In genomic region chr2:92432299-92433295, GRCm38 (mm10) we compare ENCODE assay signal across 8 mouse cellular contexts. TPM values are rescaled to one million over a fixed set of nuclear protein-coding genes. Genes with fewer than 3 reads are reported as not detected.
DNase-seq lines count a peak whose midpoint lies in the region; ATAC-seq and TF ChIP-seq lines count a peak whose summit lies in the region.

No protein-coding gene starts in this region.

- peak; percentile 18 for DNase-seq in brain, embryonic 14.5 days (ENCODE audit: low read depth)
- peak; percentile 66 to 70 for DNase-seq in heart, adult 2 months
- DNase-seq in kidney, adult 2 months, result peak; percentile 92
- peak; percentile 74 for DNase-seq in lung, adult 2 months
- DNase-seq in stomach, postnatal 0 days (ENCODE audit: low spot score), result peak; percentile 86
- DNase-seq in right cerebral cortex, postnatal 25 days, result no peak

- peak overlapping the region; percentile 98 for H3K9ac ChIP-seq in heart, adult 2 months (ENCODE audit: low read depth, low read length)
- H3K9ac ChIP-seq in stomach, postnatal 0 days (ENCODE audit: low read length), result peak overlapping the region; percentile 93

- peak overlapping the region; percentile 95 for H3K4me3 ChIP-seq in erythroblast, embryonic 14.5 days (replicated peaks)
- peak overlapping the region; percentile 89 for H3K4me3 ChIP-seq in heart, adult 2 months
- H3K4me3 ChIP-seq in kidney, adult 2 months (ENCODE audit: insufficient read depth, low read depth, low read length), result peak overlapping the region; percentile 91
- peak overlapping the region; percentile 97 for H3K4me3 ChIP-seq in lung, adult 2 months (replicated peaks; ENCODE audit: extremely low read depth, low read depth, low read length)
- H3K4me3 ChIP-seq in stomach, postnatal 0 days (ENCODE audit: low read depth, low read length), result peak overlapping the region; percentile 90

- intact Hi-C loops in heart, adult 2 months (cut with DNase I), result loop anchor here (5.0 kb wide), 1 partner anchor 250 kb away; no protein-coding TSS in a partner anchor

- H3K79me2 ChIP-seq in heart, adult 2 months (replicated peaks; ENCODE audit: control insufficient read depth, insufficient read depth, low read length), result peaks cover 3% of the 10 kb centered on the region; the same call in 1 of the 2 replicates

- no peaks in the 10 kb centered on the region for H3K9me3 ChIP-seq in erythroblast, embryonic 14.5 days (ENCODE audit: control insufficient read depth, low read length)
- no peaks in the 10 kb centered on the region for H3K9me3 ChIP-seq in stomach, postnatal 0 days (ENCODE audit: control insufficient read depth, low read length)

- TF ChIP-seq CTCF in brain, embryonic 14.5 days (IDR thresholded peaks at IDR 0.05; ENCODE audit: borderline replicate concordance, extremely low read depth, insufficient read depth, insufficient read length), result no peak
- TF ChIP-seq CTCF in heart, adult 2 months (IDR thresholded peaks at IDR 0.05), result no peak
- no peak for TF ChIP-seq CTCF in kidney, adult 2 months (conservative IDR thresholded peaks at IDR 0.05; ENCODE audit: insufficient read depth, insufficient read length, low read depth, low read length)
- TF ChIP-seq CTCF in lung, adult 2 months (IDR thresholded peaks at IDR 0.05; ENCODE audit: insufficient read depth, low read length), result no peak
- no peak for TF ChIP-seq CTCF in stomach, postnatal 0 days (IDR thresholded peaks at IDR 0.05; ENCODE audit: low read depth)

- peak overlapping the region; percentile 80 for H3K4me2 ChIP-seq in stomach, postnatal 0 days (replicated peaks; ENCODE audit: low read depth)

- TF ChIP-seq POLR2A in brain, embryonic 14.5 days (IDR thresholded peaks at IDR 0.05; ENCODE audit: borderline replicate concordance, extremely low read depth, insufficient read depth, insufficient read length, poor library complexity, severe bottlenecking), result no peak
- TF ChIP-seq POLR2A in heart, adult 2 months (IDR thresholded peaks at IDR 0.05; ENCODE audit: insufficient read depth, low read depth, low read length), result no peak
- no peak for TF ChIP-seq POLR2A in kidney, adult 2 months (IDR thresholded peaks at IDR 0.05; ENCODE audit: low read depth, low read length)
- 0 out of 2 replicates have a peak, but pooled peaks have one; percentile 5 for TF ChIP-seq POLR2A in lung, adult 2 months (IDR thresholded peaks at IDR 0.05; ENCODE audit: borderline replicate concordance, extremely low read depth, low read depth, low read length)

- peaks cover 5% of the 10 kb centered on the region for H3K36me3 ChIP-seq in erythroblast, embryonic 14.5 days (ENCODE audit: control insufficient read depth)
- H3K36me3 ChIP-seq in heart, adult 2 months (ENCODE audit: control insufficient read depth, insufficient read depth, low read length), result peaks cover 10% of the 10 kb centered on the region
- no peaks in the 10 kb centered on the region for H3K36me3 ChIP-seq in kidney, adult 2 months (ENCODE audit: control insufficient read depth, insufficient read depth, low read length)
- H3K36me3 ChIP-seq in stomach, postnatal 0 days (ENCODE audit: control insufficient read depth, insufficient read depth, low read length), result no peaks in the 10 kb centered on the region

- no peaks in the 10 kb centered on the region for H3K27me3 ChIP-seq in erythroblast, embryonic 14.5 days (ENCODE audit: control insufficient read depth)
- no peaks in the 10 kb centered on the region for H3K27me3 ChIP-seq in heart, adult 2 months (ENCODE audit: control insufficient read depth, insufficient read depth, low read length)
- no peaks in the 10 kb centered on the region for H3K27me3 ChIP-seq in kidney, adult 2 months (replicated peaks; ENCODE audit: control insufficient read depth, insufficient read depth, low read length)
- H3K27me3 ChIP-seq in stomach, postnatal 0 days (ENCODE audit: control insufficient read depth, insufficient read depth, low read length), result no peaks in the 10 kb centered on the region

- H3K27ac ChIP-seq in heart, adult 2 months, result peak overlapping the region; percentile 85
- H3K27ac ChIP-seq in kidney, adult 2 months (ENCODE audit: insufficient read depth, low read depth, low read length), result peak overlapping the region; percentile 61
- peak overlapping the region; percentile 89 for H3K27ac ChIP-seq in stomach, postnatal 0 days (replicated peaks)

- H3K4me1 ChIP-seq in erythroblast, embryonic 14.5 days (ENCODE audit: control insufficient read depth), result peaks cover 68% of the 10 kb centered on the region
- H3K4me1 ChIP-seq in heart, adult 2 months (ENCODE audit: control insufficient read depth, insufficient read depth, low read length), result peaks cover 33% of the 10 kb centered on the region
- peaks cover 40% of the 10 kb centered on the region for H3K4me1 ChIP-seq in kidney, adult 2 months (ENCODE audit: control insufficient read depth, insufficient read depth, low read length)
- peaks cover 41% of the 10 kb centered on the region for H3K4me1 ChIP-seq in lung, adult 2 months (ENCODE audit: control insufficient read depth, insufficient read depth, low read length)
- peaks cover 27% of the 10 kb centered on the region for H3K4me1 ChIP-seq in stomach, postnatal 0 days (replicated peaks; ENCODE audit: control insufficient read depth, insufficient read depth)

- TF ChIP-seq EP300 in heart, adult 2 months (IDR thresholded peaks at IDR 0.05; ENCODE audit: insufficient read depth, low read depth, low read length), result no peak
- no peak for TF ChIP-seq EP300 in stomach, postnatal 0 days (optimal IDR thresholded peaks at IDR 0.05)

- 22% methylated on average over 17 of the region's 17 CpGs for WGBS in heart, adult 2 months
- 27% methylated on average over 17 of the region's 17 CpGs for WGBS in kidney, adult 2 months
- 18% methylated on average over 17 of the region's 17 CpGs for WGBS in lung, adult 2 months
- 23% methylated on average over 17 of the region's 17 CpGs for WGBS in stomach, postnatal 0 days

- ATAC-seq in erythroblast, adult 5-6 weeks (replicated peaks; ENCODE audit: low FRiP score, poor library complexity, severe bottlenecking), result no peak
- no peak for ATAC-seq in stomach, postnatal 0 days (ENCODE audit: low FRiP score, low TSS enrichment)

RNA-seq across cellular contexts. Expression of gene Cry2, which starts 1.2 kb away (rescaled TPM):
- polyA plus RNA-seq in erythroblast, embryonic 14.5 days (2012), result 0.36 and 0.45 TPM in 2 replicates
- 0.19 and 0.63 TPM in 2 replicates for total RNA-seq in erythroblast, adult 5-6 weeks (2015; ENCODE audit: low replicate concordance)
- 1.3 and 1.5 TPM in 2 replicates for total RNA-seq in erythroblast, adult 5-6 weeks (2017; ENCODE audit: low replicate concordance)
- 24.1 and 31.1 TPM in 2 replicates for polyA plus RNA-seq in brain, embryonic 14.5 days (2012; rRNA removed)
- total RNA-seq in heart, adult 2 months (2021), result 10 to 100 TPM; 12.7 to 29.3 TPM
- 19.1 and 24.5 TPM in 2 replicates for polyA plus RNA-seq in heart, adult 2 months (2012; rRNA removed)
- 13.5 and 15.3 TPM in 2 replicates for polyA plus RNA-seq in kidney, adult 2 months (2012; rRNA removed)
- polyA plus RNA-seq in lung, adult 2 months (2012; rRNA removed), result 37.5 and 40.7 TPM in 2 replicates
- 14.8 and 17.3 TPM in 2 replicates for polyA plus RNA-seq in stomach, postnatal 0 days (2015; fragmentation: Nextera tagmentation; extraction: Ambion mirVana)

RNA-seq across cellular contexts. Expression of gene Slc35c1, which starts 27.7 kb away (rescaled TPM):
- 0.35 and 0.38 TPM in 2 replicates for polyA plus RNA-seq in erythroblast, embryonic 14.5 days (2012)
- 16.5 and 18.3 TPM in 2 replicates for total RNA-seq in erythroblast, adult 5-6 weeks (2015; ENCODE audit: low replicate concordance)
- total RNA-seq in erythroblast, adult 5-6 weeks (2017; ENCODE audit: low replicate concordance), result 3.1 and 7.1 TPM in 2 replicates
- 14.2 and 14.5 TPM in 2 replicates for polyA plus RNA-seq in brain, embryonic 14.5 days (2012; rRNA removed)
- 1 to 10 TPM; 5.6 to 6.2 TPM for total RNA-seq in heart, adult 2 months (2021)
- polyA plus RNA-seq in heart, adult 2 months (2012; rRNA removed), result 10.9 and 12.9 TPM in 2 replicates
- polyA plus RNA-seq in kidney, adult 2 months (2012; rRNA removed), result 29.6 and 35.4 TPM in 2 replicates
- 43.9 and 49.0 TPM in 2 replicates for polyA plus RNA-seq in lung, adult 2 months (2012; rRNA removed)
- polyA plus RNA-seq in stomach, postnatal 0 days (2015; fragmentation: Nextera tagmentation; extraction: Ambion mirVana), result 35.8 and 41.7 TPM in 2 replicates

RNA-seq across cellular contexts. Expression of gene Mapk8ip1, which starts 31.5 kb away (rescaled TPM):
- polyA plus RNA-seq in erythroblast, embryonic 14.5 days (2012), result 0.03 TPM in 1 of 2 replicates, not detected in the other
- total RNA-seq in erythroblast, adult 5-6 weeks (2015; ENCODE audit: low replicate concordance), result not detected in 2 replicates
- total RNA-seq in erythroblast, adult 5-6 weeks (2017; ENCODE audit: low replicate concordance), result not detected in 2 replicates
- polyA plus RNA-seq in brain, embryonic 14.5 days (2012; rRNA removed), result 193 and 214 TPM in 2 replicates
- total RNA-seq in heart, adult 2 months (2021), result 1 to 10 TPM; 3.8 to 4.5 TPM
- polyA plus RNA-seq in heart, adult 2 months (2012; rRNA removed), result 6.9 and 7.1 TPM in 2 replicates
- 41.5 and 49.3 TPM in 2 replicates for polyA plus RNA-seq in kidney, adult 2 months (2012; rRNA removed)
- 18.3 and 23.2 TPM in 2 replicates for polyA plus RNA-seq in lung, adult 2 months (2012; rRNA removed)
- polyA plus RNA-seq in stomach, postnatal 0 days (2015; fragmentation: Nextera tagmentation; extraction: Ambion mirVana), result 10.3 and 12.5 TPM in 2 replicates

RNA-seq across cellular contexts. Expression of gene 1700029I15Rik, which starts 50.3 kb away (rescaled TPM):
- polyA plus RNA-seq in erythroblast, embryonic 14.5 days (2012), result 0.23 and 0.41 TPM in 2 replicates
- not detected in 2 replicates for total RNA-seq in erythroblast, adult 5-6 weeks (2015; ENCODE audit: low replicate concordance)
- 0.70 and 4.0 TPM in 2 replicates for total RNA-seq in erythroblast, adult 5-6 weeks (2017; ENCODE audit: low replicate concordance)
- 3.0 and 3.8 TPM in 2 replicates for polyA plus RNA-seq in brain, embryonic 14.5 days (2012; rRNA removed)
- 1 to 10 TPM in 1 of 2 experiments, under 1 TPM in 1; 0.63 to 1.1 TPM for total RNA-seq in heart, adult 2 months (2021)
- polyA plus RNA-seq in heart, adult 2 months (2012; rRNA removed), result 2.4 and 2.8 TPM in 2 replicates
- polyA plus RNA-seq in kidney, adult 2 months (2012; rRNA removed), result 4.3 and 5.3 TPM in 2 replicates
- 3.2 and 3.3 TPM in 2 replicates for polyA plus RNA-seq in lung, adult 2 months (2012; rRNA removed)
- 1.7 and 2.3 TPM in 2 replicates for polyA plus RNA-seq in stomach, postnatal 0 days (2015; fragmentation: Nextera tagmentation; extraction: Ambion mirVana)

RNA-seq across cellular contexts. Expression of gene Large2, which starts 57.9 kb away (rescaled TPM):
- 0.03 TPM in 1 of 2 replicates, not detected in the other for polyA plus RNA-seq in erythroblast, embryonic 14.5 days (2012)
- total RNA-seq in erythroblast, adult 5-6 weeks (2015; ENCODE audit: low replicate concordance), result 4.2 TPM in 1 of 2 replicates, not detected in the other
- total RNA-seq in erythroblast, adult 5-6 weeks (2017; ENCODE audit: low replicate concordance), result not detected in 2 replicates
- 3.7 and 3.8 TPM in 2 replicates for polyA plus RNA-seq in brain, embryonic 14.5 days (2012; rRNA removed)
- total RNA-seq in heart, adult 2 months (2021), result not detected
- polyA plus RNA-seq in heart, adult 2 months (2012; rRNA removed), result 0.50 and 0.84 TPM in 2 replicates
- polyA plus RNA-seq in kidney, adult 2 months (2012; rRNA removed), result 54.1 and 70.7 TPM in 2 replicates
- polyA plus RNA-seq in lung, adult 2 months (2012; rRNA removed), result 15.9 and 18.5 TPM in 2 replicates
- polyA plus RNA-seq in stomach, postnatal 0 days (2015; fragmentation: Nextera tagmentation; extraction: Ambion mirVana), result 8.7 and 9.4 TPM in 2 replicates

Comparison
In these comparisons a context has a peak if more than half of its experiments do, and no peak if none do; other contexts are left out.
1. RNA of gene Cry2, which starts 1.2 kb away (polyA plus RNA-seq): 37.5 to 40.7 TPM in lung, adult 2 months, 24.1 to 31.1 TPM in brain, embryonic 14.5 days, 19.1 to 24.5 TPM in heart, adult 2 months, 14.8 to 17.3 TPM in stomach, postnatal 0 days and 13.5 to 15.3 TPM in kidney, adult 2 months; 0.36 to 0.45 TPM in erythroblast, embryonic 14.5 days; every median in the first group is over 10 times any median in the second.
2. Peak in every context shown above with its lines, with median percentiles within 50 percentile points of each other: H3K4me3 ChIP-seq and H3K27ac ChIP-seq.